Mouse (Mus musculus) heart, postnatal 10 days (tissue): ENCODE results near the gene Sult1d1. TPM values are rescaled to one million over a fixed set of nuclear protein-coding genes. Genes with fewer than 3 reads are reported as not detected.

Source experiments
- microRNA-seq, 2 experiments: library from miRNA; unstranded; fragments of <30 nt; microRNA quantifications; one replicate each; pipeline ENCODE4 v1.2.0; 2022
- total RNA-seq, 2 experiments: library from RNA; stranded (reverse); gene quantifications; 2 replicates each; pipeline ENCODE4 v1.2.3; 2021

The Sult1d1 gene
- total RNA-seq, 2 experiments from 2014 or later, result not detected

Small RNA genes within 50 kb of the gene (microRNA-seq; reads per million reads assigned to microRNA genes)
- 0 reads per million in 2 experiments for gene Mir3969

Other genes starting within 250 kb of the Sult1d1 start
- not detected for gene Ugt2a3, start 231.8 kb downstream of the Sult1d1 start, total RNA-seq
- gene Ugt2b38, start 144.8 kb downstream of the Sult1d1 start, total RNA-seq, result not detected
- gene Ugt2a2, start 86.8 kb downstream of the Sult1d1 start, total RNA-seq, result not detected
- not detected for gene Gm43638, start 82.2 kb downstream of the Sult1d1 start, total RNA-seq
- not detected for gene Ugt2a1, start 78.2 kb downstream of the Sult1d1 start, total RNA-seq
- gene Sult1b1, start 30.8 kb downstream of the Sult1d1 start, total RNA-seq, result not detected
- not detected for gene Sult1e1, start 22.6 kb upstream of the Sult1d1 start, total RNA-seq
- gene Csn1s1, start 97.2 kb upstream of the Sult1d1 start, total RNA-seq, result not detected
- gene Csn2, start 130.6 kb upstream of the Sult1d1 start, total RNA-seq, result not detected
- gene Csn1s2a, start 205.5 kb upstream of the Sult1d1 start, total RNA-seq, result not detected
- not detected for gene Csn1s2b, start 239.1 kb upstream of the Sult1d1 start, total RNA-seq